Mouse (Mus musculus): ENCODE measurements around the gene Nmrk2. TPM values are rescaled to one million over a fixed set of nuclear protein-coding genes. Genes with fewer than 3 reads are reported as not detected.
A peak's percentile ranks its signal among the peaks of the same experiment; 100 is the strongest.
"Not testable (repeated sequence)": the region's sequence is repeated elsewhere in the genome, so short reads cannot be mapped to it uniquely, and the experiment has no call there.

Gene Nmrk2
- polyA plus RNA-seq, 1 experiment: not detected

- peaks cover 84% of the 10 kb centered on the region for H3K4me1 ChIP-seq
- H3K36me3 ChIP-seq (replicated peaks; ENCODE audit: low read length): peaks cover 56% of the 10 kb centered on the region
- TF ChIP-seq FLI1 (IDR thresholded peaks at IDR 0.05; ENCODE audit: low read length) (no peak), GATA1 (IDR thresholded peaks at IDR 0.05; ENCODE audit: borderline replicate concordance, low read length) (no peak)
- no peaks in the 10 kb centered on the region for H3K9me3 ChIP-seq
- H3K4me3 ChIP-seq (replicated peaks): peak overlapping the region; percentile 98
- no peaks in the 10 kb centered on the region for H3K27me3 ChIP-seq (replicated peaks)
Observed at GRCm38 (mm10) chr10:81178927-81179326, 22.9 kb downstream of the Nmrk2 start.

- H3K36me3 ChIP-seq (replicated peaks; ENCODE audit: low read length): peaks cover 54% of the 10 kb centered on the region
- H3K4me3 ChIP-seq (replicated peaks): peak overlapping the region; percentile 98
- no peaks in the 10 kb centered on the region for H3K27me3 ChIP-seq (replicated peaks)
- TF ChIP-seq GATA1 (IDR thresholded peaks at IDR 0.05; ENCODE audit: borderline replicate concordance, low read length) (no peak), FLI1 (IDR thresholded peaks at IDR 0.05; ENCODE audit: low read length) (no peak)
- no peaks in the 10 kb centered on the region for H3K9me3 ChIP-seq
- H3K4me1 ChIP-seq: peaks cover 85% of the 10 kb centered on the region
Observed at GRCm38 (mm10) chr10:81177958-81178712, 23.7 kb downstream of the Nmrk2 start.

GRCm38 (mm10) chr10:81177491-81177925 is 24.3 kb downstream of the Nmrk2 start:
- peaks cover 53% of the 10 kb centered on the region for H3K36me3 ChIP-seq (replicated peaks; ENCODE audit: low read length)
- no peaks in the 10 kb centered on the region for H3K9me3 ChIP-seq
- no peak for TF ChIP-seq GATA1 (IDR thresholded peaks at IDR 0.05; ENCODE audit: borderline replicate concordance, low read length)
- no peak for TF ChIP-seq FLI1 (IDR thresholded peaks at IDR 0.05; ENCODE audit: low read length)
- no peaks in the 10 kb centered on the region for H3K27me3 ChIP-seq (replicated peaks)
- peak overlapping the region; percentile 98 for H3K4me3 ChIP-seq (replicated peaks)
- peaks cover 89% of the 10 kb centered on the region for H3K4me1 ChIP-seq

- H3K9me3 ChIP-seq: no peaks in the 10 kb centered on the region
Observed at GRCm38 (mm10) chr10:81176466-81177271, 25.2 kb downstream of the Nmrk2 start, which contains the start of gene Eef2. TSS of gene Eef2 (plus strand) at chr10:81176631.

GRCm38 (mm10) chr10:81175936-81176465 is 25.9 kb downstream of the Nmrk2 start:
- Histone ChIP-seq H3K27me3 (replicated peaks) (no peaks in the 10 kb centered on the region), H3K9me3 (no peaks in the 10 kb centered on the region), H3K4me3 (replicated peaks) (peak overlapping the region; percentile 98), H3K4me1 (peaks cover 77% of the 10 kb centered on the region), H3K36me3 (replicated peaks; ENCODE audit: low read length) (peaks cover 39% of the 10 kb centered on the region)
- TF ChIP-seq FLI1 (IDR thresholded peaks at IDR 0.05; ENCODE audit: low read length) (no peak), GATA1 (IDR thresholded peaks at IDR 0.05; ENCODE audit: borderline replicate concordance, low read length) (no peak)

More at GRCm38 (mm10) chr10:81176466-81177271, 25.2 kb downstream of the Nmrk2 start, which contains the start of gene Eef2:
- Histone ChIP-seq H3K4me3 (replicated peaks) (peak within 1 kb of the TSS; percentile 98), H3K27me3 (replicated peaks) (no peaks in the 10 kb centered on the region), H3K4me1 (peaks cover 83% of the 10 kb centered on the region), H3K36me3 (replicated peaks; ENCODE audit: low read length) (peaks cover 45% of the 10 kb centered on the region)
- TF ChIP-seq GATA1 (IDR thresholded peaks at IDR 0.05; ENCODE audit: borderline replicate concordance, low read length) (no peak), FLI1 (IDR thresholded peaks at IDR 0.05; ENCODE audit: low read length) (no peak)

GRCm38 (mm10) chr10:81175345-81175701 is 26.5 kb downstream of the Nmrk2 start:
- peak overlapping the region; percentile 98 for H3K4me3 ChIP-seq (replicated peaks)
- H3K36me3 ChIP-seq (replicated peaks; ENCODE audit: low read length): peaks cover 33% of the 10 kb centered on the region
- H3K27me3 ChIP-seq (replicated peaks); H3K9me3 ChIP-seq: not testable (repeated sequence)
- H3K4me1 ChIP-seq: peaks cover 70% of the 10 kb centered on the region

- no peak for TF ChIP-seq FLI1 (IDR thresholded peaks at IDR 0.05; ENCODE audit: low read length)
- no peak for TF ChIP-seq GATA1 (IDR thresholded peaks at IDR 0.05; ENCODE audit: borderline replicate concordance, low read length)
- no peaks in the 10 kb centered on the region for H3K27me3 ChIP-seq (replicated peaks)
- no peaks in the 10 kb centered on the region for H3K9me3 ChIP-seq
- peaks cover 27% of the 10 kb centered on the region for H3K36me3 ChIP-seq (replicated peaks; ENCODE audit: low read length)
- peaks cover 65% of the 10 kb centered on the region for H3K4me1 ChIP-seq
- peak overlapping the region; percentile 89 for H3K4me3 ChIP-seq (replicated peaks)
Observed at GRCm38 (mm10) chr10:81174617-81175344, 27.1 kb downstream of the Nmrk2 start.

- no peaks in the 10 kb centered on the region for H3K27me3 ChIP-seq (replicated peaks)
- H3K9me3 ChIP-seq: no peaks in the 10 kb centered on the region
- TF ChIP-seq FLI1 (IDR thresholded peaks at IDR 0.05; ENCODE audit: low read length) (no peak), GATA1 (IDR thresholded peaks at IDR 0.05; ENCODE audit: borderline replicate concordance, low read length) (no peak)
- H3K36me3 ChIP-seq (replicated peaks; ENCODE audit: low read length): peaks cover 11% of the 10 kb centered on the region
- H3K4me1 ChIP-seq: peaks cover 60% of the 10 kb centered on the region
- H3K4me3 ChIP-seq (replicated peaks): peak overlapping the region; percentile 90
Observed at GRCm38 (mm10) chr10:81173132-81173531, 28.7 kb downstream of the Nmrk2 start.

- H3K36me3 ChIP-seq (replicated peaks; ENCODE audit: low read length): peaks cover 14% of the 10 kb centered on the region
- peak overlapping the region; percentile 79 for H3K4me3 ChIP-seq (replicated peaks)
- not testable (repeated sequence) for H3K27me3 ChIP-seq (replicated peaks); H3K9me3 ChIP-seq
- H3K4me1 ChIP-seq: peaks cover 60% of the 10 kb centered on the region
Observed at GRCm38 (mm10) chr10:81169411-81169900, 32.4 kb downstream of the Nmrk2 start.

Measured in megakaryocyte, embryonic 14.5 days (primary cell).